Mouse (Mus musculus): ENCODE data around the gene Cactin. TPM values are rescaled to one million over a fixed set of nuclear protein-coding genes. Genes with fewer than 3 reads are reported as not detected.
A peak's percentile ranks its signal among the peaks of the same experiment; 100 is the strongest.

Gene Cactin
- polyA plus RNA-seq, 1 experiment from 2014 or later: 16.9 TPM

- no peak overlapping the region for H3K4me2 ChIP-seq (ENCODE audit: low read length)
- no peaks in the 10 kb centered on the region; the same call in 1 of the 2 replicates for H3K27me3 ChIP-seq (ENCODE audit: control insufficient read depth, insufficient read depth, low read length)
- 0 out of 2 replicates have a peak overlapping the region, but pooled peaks have one; percentile 41 for H3K9ac ChIP-seq (ENCODE audit: low read length)
- no peak overlapping the region for H3K4me3 ChIP-seq (ENCODE audit: control insufficient read depth in 1 of 2, insufficient read depth in 1 of 2, low read depth in 1 of 2, low read length in 2 of 2)
- peaks cover 10 to 14% of the 10 kb centered on the region in 2 experiments; a peak in 3 of 4 replicates for H3K4me1 ChIP-seq (ENCODE audit: control insufficient read depth in 2 of 2, insufficient read depth in 2 of 2, low read length in 2 of 2)
- no peaks in the 10 kb centered on the region for H3K9me3 ChIP-seq (ENCODE audit: control insufficient read depth, low read length)
- ATAC-seq (ENCODE audit: insufficient number of reproducible peaks, insufficient read depth, low FRiP score, low read depth): no peak
- WGBS: 87% methylated on average over 4 of the region's 4 CpGs
- peak overlapping the region in 1 of 2 experiments; percentile 50; a peak in 2 of 4 replicates for H3K27ac ChIP-seq (replicated peaks in 1 of 2; ENCODE audit: control insufficient read depth in 1 of 2, insufficient read depth in 1 of 2, low read depth in 2 of 2, low read length in 2 of 2)
- peaks cover 3% of the 10 kb centered on the region; the same call in 1 of the 2 replicates for H3K36me3 ChIP-seq (ENCODE audit: control insufficient read depth, insufficient read depth, low read length)
These were observed 15.7 kb downstream of the Cactin start for GRCm38 (mm10) chr10:81336558-81336957.

- no peak; the same call in 1 of the 2 replicates for ATAC-seq (ENCODE audit: insufficient number of reproducible peaks, insufficient read depth, low FRiP score, low read depth)
- Histone ChIP-seq H3K9ac (ENCODE audit: low read length) (no peak overlapping the region), H3K27ac (replicated peaks in 1 of 2; ENCODE audit: control insufficient read depth in 1 of 2, insufficient read depth in 1 of 2, low read depth in 2 of 2, low read length in 2 of 2) (no peak overlapping the region), H3K9me3 (ENCODE audit: control insufficient read depth, low read length) (no peaks in the 10 kb centered on the region), H3K36me3 (ENCODE audit: control insufficient read depth, insufficient read depth, low read length) (0 out of 2 replicates have a peak, but pooled peaks cover 6% of the 10 kb centered on the region), H3K4me1 (ENCODE audit: control insufficient read depth in 2 of 2, insufficient read depth in 2 of 2, low read length in 2 of 2) (peaks cover 0 to 5% of the 10 kb centered on the region in 2 experiments; a peak in 1 of 4 replicates), H3K4me2 (ENCODE audit: low read length) (no peak overlapping the region), H3K4me3 (ENCODE audit: control insufficient read depth in 1 of 2, insufficient read depth in 1 of 2, low read depth in 1 of 2, low read length in 2 of 2) (no peak overlapping the region), H3K27me3 (ENCODE audit: control insufficient read depth, insufficient read depth, low read length) (peaks cover 19% of the 10 kb centered on the region)
- 43% methylated on average over 17 of the region's 17 CpGs for WGBS
These were observed 19.8 kb downstream of the Cactin start for GRCm38 (mm10) chr10:81340551-81341332.

GRCm38 (mm10) chr10:81341333-81341949 is 20.5 kb downstream of the Cactin start:
- peaks cover 12% of the 10 kb centered on the region; the same call in 1 of the 2 replicates for H3K36me3 ChIP-seq (ENCODE audit: control insufficient read depth, insufficient read depth, low read length)
- H3K9me3 ChIP-seq (ENCODE audit: control insufficient read depth, low read length): no peaks in the 10 kb centered on the region
- H3K4me3 ChIP-seq (ENCODE audit: control insufficient read depth in 1 of 2, insufficient read depth in 1 of 2, low read depth in 1 of 2, low read length in 2 of 2): no peak overlapping the region
- no peak overlapping the region for H3K27ac ChIP-seq (replicated peaks in 1 of 2; ENCODE audit: control insufficient read depth in 1 of 2, insufficient read depth in 1 of 2, low read depth in 2 of 2, low read length in 2 of 2)
- peaks cover 0 to under 1% of the 10 kb centered on the region in 2 experiments; a peak in 1 of 4 replicates for H3K4me1 ChIP-seq (ENCODE audit: control insufficient read depth in 2 of 2, insufficient read depth in 2 of 2, low read length in 2 of 2)
- ATAC-seq (ENCODE audit: insufficient number of reproducible peaks, insufficient read depth, low FRiP score, low read depth): no peak
- peaks cover 19% of the 10 kb centered on the region for H3K27me3 ChIP-seq (ENCODE audit: control insufficient read depth, insufficient read depth, low read length)
- no peak overlapping the region for H3K4me2 ChIP-seq (ENCODE audit: low read length)
- no peak overlapping the region for H3K9ac ChIP-seq (ENCODE audit: low read length)
- WGBS: 32% methylated on average over 16 of the region's 16 CpGs

- WGBS: 5% methylated on average over 55 of the region's 67 CpGs
- Histone ChIP-seq H3K9ac (ENCODE audit: low read length) (peak within 1 kb of the TSS; percentile 75), H3K4me2 (ENCODE audit: low read length) (peak within 1 kb of the TSS; percentile 87), H3K9me3 (ENCODE audit: control insufficient read depth, low read length) (no peaks in the 10 kb centered on the region), H3K36me3 (ENCODE audit: control insufficient read depth, insufficient read depth, low read length) (peaks cover 24% of the 10 kb centered on the region), H3K27ac (replicated peaks in 1 of 2; ENCODE audit: control insufficient read depth in 1 of 2, insufficient read depth in 1 of 2, low read depth in 2 of 2, low read length in 2 of 2) (no peak within 1 kb of the TSS), H3K4me3 (ENCODE audit: control insufficient read depth in 1 of 2, insufficient read depth in 1 of 2, low read depth in 1 of 2, low read length in 2 of 2) (peak within 1 kb of the TSS; percentile 45 to 51), H3K4me1 (ENCODE audit: control insufficient read depth in 2 of 2, insufficient read depth in 2 of 2, low read length in 2 of 2) (peaks cover 10 to 13% of the 10 kb centered on the region in 2 experiments), H3K27me3 (ENCODE audit: control insufficient read depth, insufficient read depth, low read length) (peaks cover 19% of the 10 kb centered on the region)
- no peak for ATAC-seq (ENCODE audit: insufficient number of reproducible peaks, insufficient read depth, low FRiP score, low read depth)
These were observed 22.0 kb downstream of the Cactin start, which contains the start of gene Gipc3 for GRCm38 (mm10) chr10:81342686-81343505. Gene Gipc3 (minus strand): TSS chr10:81343266.

GRCm38 (mm10) chr10:81344421-81345161 is 23.7 kb downstream of the Cactin start:
- Histone ChIP-seq H3K36me3 (ENCODE audit: control insufficient read depth, insufficient read depth, low read length) (peaks cover 34% of the 10 kb centered on the region), H3K4me1 (ENCODE audit: control insufficient read depth in 2 of 2, insufficient read depth in 2 of 2, low read length in 2 of 2) (peaks cover 17 to 26% of the 10 kb centered on the region in 2 experiments), H3K4me2 (ENCODE audit: low read length) (no peak overlapping the region), H3K9ac (ENCODE audit: low read length) (no peak overlapping the region), H3K4me3 (ENCODE audit: control insufficient read depth in 1 of 2, insufficient read depth in 1 of 2, low read depth in 1 of 2, low read length in 2 of 2) (no peak overlapping the region), H3K9me3 (ENCODE audit: control insufficient read depth, low read length) (no peaks in the 10 kb centered on the region), H3K27me3 (ENCODE audit: control insufficient read depth, insufficient read depth, low read length) (peaks cover 19% of the 10 kb centered on the region), H3K27ac (replicated peaks in 1 of 2; ENCODE audit: control insufficient read depth in 1 of 2, insufficient read depth in 1 of 2, low read depth in 2 of 2, low read length in 2 of 2) (no peak overlapping the region; a peak in 1 of 4 replicates)
- WGBS: 35% methylated on average over 8 of the region's 8 CpGs
- no peak for ATAC-seq (ENCODE audit: insufficient number of reproducible peaks, insufficient read depth, low FRiP score, low read depth)

GRCm38 (mm10) chr10:81345162-81345534 is 24.2 kb downstream of the Cactin start:
- H3K4me3 ChIP-seq (ENCODE audit: control insufficient read depth in 1 of 2, insufficient read depth in 1 of 2, low read depth in 1 of 2, low read length in 2 of 2): no peak overlapping the region
- H3K27ac ChIP-seq (replicated peaks in 1 of 2; ENCODE audit: control insufficient read depth in 1 of 2, insufficient read depth in 1 of 2, low read depth in 2 of 2, low read length in 2 of 2): no peak overlapping the region
- no peak overlapping the region for H3K4me2 ChIP-seq (ENCODE audit: low read length)
- H3K4me1 ChIP-seq (ENCODE audit: control insufficient read depth in 2 of 2, insufficient read depth in 2 of 2, low read length in 2 of 2): peaks cover 17 to 26% of the 10 kb centered on the region in 2 experiments
- H3K36me3 ChIP-seq (ENCODE audit: control insufficient read depth, insufficient read depth, low read length): peaks cover 34% of the 10 kb centered on the region
- no peak for ATAC-seq (ENCODE audit: insufficient number of reproducible peaks, insufficient read depth, low FRiP score, low read depth)
- H3K9ac ChIP-seq (ENCODE audit: low read length): no peak overlapping the region
- 80% methylated on average over 4 of the region's 4 CpGs for WGBS
- peaks cover 19% of the 10 kb centered on the region for H3K27me3 ChIP-seq (ENCODE audit: control insufficient read depth, insufficient read depth, low read length)
- H3K9me3 ChIP-seq (ENCODE audit: control insufficient read depth, low read length): no peaks in the 10 kb centered on the region

All from heart, embryonic 14.5 days (tissue).